Mouse (Mus musculus): ENCODE data around the gene Slamf8.

Slamf8 gene

GRCm38 (mm10) chr1:172594495-172594894 is 4.1 kb upstream of the Slamf8 start:
- DNase-seq (ENCODE audit: inconsistent age in 2 of 2, low spot score in 1 of 2): peak; percentile 25 to 77

GRCm38 (mm10) chr1:172593956-172594355 is 3.6 kb upstream of the Slamf8 start:
- no peak for DNase-seq (ENCODE audit: inconsistent age in 2 of 2, low spot score in 1 of 2)

GRCm38 (mm10) chr1:172593321-172593720 is 3.0 kb upstream of the Slamf8 start:
- no peak for DNase-seq (ENCODE audit: inconsistent age in 2 of 2, low spot score in 1 of 2)

- peak in 1 of 2 experiments; percentile 76 for DNase-seq (ENCODE audit: inconsistent age in 2 of 2, low spot score in 1 of 2)
These were observed 4.5 kb downstream of the Slamf8 start for GRCm38 (mm10) chr1:172585612-172586567.

GRCm38 (mm10) chr1:172585026-172585425 is 5.3 kb downstream of the Slamf8 start:
- DNase-seq (ENCODE audit: inconsistent age in 2 of 2, low spot score in 1 of 2): peak in 1 of 2 experiments; percentile 15

GRCm38 (mm10) chr1:172584271-172584670 is 6.1 kb downstream of the Slamf8 start:
- peak in 1 of 2 experiments; percentile 15 for DNase-seq (ENCODE audit: inconsistent age in 2 of 2, low spot score in 1 of 2)

- peak in 1 of 2 experiments; percentile 19 for DNase-seq (ENCODE audit: inconsistent age in 2 of 2, low spot score in 1 of 2)
These were observed 7.9 kb downstream of the Slamf8 start for GRCm38 (mm10) chr1:172582436-172582835.

GRCm38 (mm10) chr1:172580116-172580515 is 10.3 kb downstream of the Slamf8 start:
- DNase-seq (ENCODE audit: inconsistent age in 2 of 2, low spot score in 1 of 2): peak in 1 of 2 experiments; percentile 77

- DNase-seq (ENCODE audit: inconsistent age in 2 of 2, low spot score in 1 of 2): no peak
These were observed 22.6 kb downstream of the Slamf8 start for GRCm38 (mm10) chr1:172567758-172568157.

- peak in 1 of 2 experiments; percentile 78 for DNase-seq (ENCODE audit: inconsistent age in 2 of 2, low spot score in 1 of 2)
These were observed 24.2 kb downstream of the Slamf8 start for GRCm38 (mm10) chr1:172566131-172566530.

- no peak for DNase-seq (ENCODE audit: inconsistent age in 2 of 2, low spot score in 1 of 2)
These were observed 26.9 kb downstream of the Slamf8 start for GRCm38 (mm10) chr1:172563465-172563828.

- DNase-seq (ENCODE audit: inconsistent age in 2 of 2, low spot score in 1 of 2): peak; percentile 81 to 96
These were observed 27.5 kb downstream of the Slamf8 start for GRCm38 (mm10) chr1:172562641-172563464.

- DNase-seq (ENCODE audit: inconsistent age in 2 of 2, low spot score in 1 of 2): no peak
These were observed 34.7 kb downstream of the Slamf8 start, which contains the start of gene Vsig8 for GRCm38 (mm10) chr1:172555638-172556037. Gene Vsig8 (plus strand): TSS chr1:172555938.

- DNase-seq (ENCODE audit: inconsistent age in 2 of 2, low spot score in 1 of 2): no peak
These were observed 37.7 kb downstream of the Slamf8 start for GRCm38 (mm10) chr1:172552623-172553022.

GRCm38 (mm10) chr1:172551009-172551408 is 39.4 kb downstream of the Slamf8 start:
- DNase-seq (ENCODE audit: inconsistent age in 2 of 2, low spot score in 1 of 2): peak in 1 of 2 experiments; percentile 64

GRCm38 (mm10) chr1:172550551-172550951 is 39.8 kb downstream of the Slamf8 start:
- DNase-seq (ENCODE audit: inconsistent age in 2 of 2, low spot score in 1 of 2): peak; percentile 45 to 75

GRCm38 (mm10) chr1:172549717-172550116 is 40.7 kb downstream of the Slamf8 start:
- no peak for DNase-seq (ENCODE audit: inconsistent age in 2 of 2, low spot score in 1 of 2)

GRCm38 (mm10) chr1:172549314-172549713 is 41.1 kb downstream of the Slamf8 start:
- DNase-seq (ENCODE audit: inconsistent age in 2 of 2, low spot score in 1 of 2): no peak

GRCm38 (mm10) chr1:172548501-172548900 is 41.9 kb downstream of the Slamf8 start:
- peak in 1 of 2 experiments; percentile 16 for DNase-seq (ENCODE audit: inconsistent age in 2 of 2, low spot score in 1 of 2)

GRCm38 (mm10) chr1:172546062-172546461 is 44.3 kb downstream of the Slamf8 start:
- DNase-seq (ENCODE audit: inconsistent age in 2 of 2, low spot score in 1 of 2): no peak

GRCm38 (mm10) chr1:172540283-172540820 is 50.0 kb downstream of the Slamf8 start:
- DNase-seq (ENCODE audit: inconsistent age in 2 of 2, low spot score in 1 of 2): no peak
